Mouse (Mus musculus): ENCODE measurements around the gene Ccdc162. TPM values are rescaled to one million over a fixed set of nuclear protein-coding genes. Genes with fewer than 3 reads are reported as not detected.

Gene Ccdc162
- polyA plus RNA-seq (2017; shearing (Covaris generic)): 1 to 10 TPM in 1 of 2 experiments, under 1 TPM in 1; 0.33 to 1.1 TPM

DNA sequence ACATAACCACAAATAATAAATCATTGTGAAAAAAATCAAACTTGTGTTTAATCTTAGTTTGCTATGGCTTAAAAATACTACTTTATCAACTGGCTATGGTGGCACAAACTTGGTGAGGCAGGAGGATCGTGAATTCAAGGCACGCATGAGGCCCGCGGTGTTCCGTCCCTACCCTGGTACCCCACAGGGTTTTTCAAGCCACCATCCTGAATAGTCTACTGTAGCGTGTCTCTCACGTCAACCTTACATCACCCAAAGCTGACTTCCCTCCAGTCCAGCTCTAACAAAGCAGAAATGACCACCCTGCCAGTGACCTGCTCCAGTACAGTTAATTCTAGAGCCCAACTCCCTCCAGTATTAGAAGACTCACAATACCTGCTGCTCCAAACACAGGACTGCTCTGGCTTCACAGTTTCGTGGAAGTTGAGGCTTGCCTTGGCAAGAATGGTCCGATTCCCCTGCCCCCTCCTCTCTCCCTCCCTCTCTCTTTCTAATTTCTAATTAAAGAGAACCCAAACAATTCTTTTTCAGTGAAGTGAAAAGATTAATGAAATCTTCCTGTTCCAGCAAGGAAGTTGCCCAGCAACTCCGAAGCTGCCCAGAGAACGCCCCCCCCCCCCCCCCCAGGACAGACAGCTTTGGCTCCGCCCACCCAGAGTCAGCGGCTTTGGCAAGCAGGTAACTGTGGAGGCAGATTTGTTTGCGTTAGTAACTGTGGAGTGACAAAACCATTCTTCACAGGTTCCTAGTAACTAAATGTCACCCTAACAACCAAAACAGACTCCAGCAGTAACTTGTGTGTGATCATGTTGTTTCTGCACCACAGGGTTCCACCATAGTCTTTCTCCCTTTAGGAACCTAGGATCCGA, at the start of gene Ccdc162:
Gene Ccdc162 (minus strand): TSS at position 606 of the 869 bp plus-strand sequence.
- no peak for ATAC-seq

DNA sequence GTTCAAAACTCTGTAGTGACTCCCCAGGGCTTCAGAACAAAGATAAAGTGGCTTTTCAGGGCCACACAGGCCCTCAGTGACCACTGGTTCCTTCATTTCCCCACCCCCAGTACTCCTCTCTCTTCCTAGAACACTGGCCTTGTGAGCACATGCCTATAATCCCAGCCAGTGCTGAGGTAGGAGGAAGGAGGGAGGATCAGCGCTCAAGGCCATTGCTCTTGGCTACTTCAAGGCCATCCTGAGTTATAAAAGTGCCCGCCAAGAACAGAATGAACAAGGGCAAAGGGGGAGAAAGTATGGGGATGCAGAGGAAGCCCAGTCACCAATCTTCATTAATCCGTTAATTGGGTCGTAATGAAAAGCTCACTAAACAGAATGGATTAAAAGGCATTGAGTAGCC, 49.2 kb upstream of the Ccdc162 start:
- ATAC-seq: no peak

DNA sequence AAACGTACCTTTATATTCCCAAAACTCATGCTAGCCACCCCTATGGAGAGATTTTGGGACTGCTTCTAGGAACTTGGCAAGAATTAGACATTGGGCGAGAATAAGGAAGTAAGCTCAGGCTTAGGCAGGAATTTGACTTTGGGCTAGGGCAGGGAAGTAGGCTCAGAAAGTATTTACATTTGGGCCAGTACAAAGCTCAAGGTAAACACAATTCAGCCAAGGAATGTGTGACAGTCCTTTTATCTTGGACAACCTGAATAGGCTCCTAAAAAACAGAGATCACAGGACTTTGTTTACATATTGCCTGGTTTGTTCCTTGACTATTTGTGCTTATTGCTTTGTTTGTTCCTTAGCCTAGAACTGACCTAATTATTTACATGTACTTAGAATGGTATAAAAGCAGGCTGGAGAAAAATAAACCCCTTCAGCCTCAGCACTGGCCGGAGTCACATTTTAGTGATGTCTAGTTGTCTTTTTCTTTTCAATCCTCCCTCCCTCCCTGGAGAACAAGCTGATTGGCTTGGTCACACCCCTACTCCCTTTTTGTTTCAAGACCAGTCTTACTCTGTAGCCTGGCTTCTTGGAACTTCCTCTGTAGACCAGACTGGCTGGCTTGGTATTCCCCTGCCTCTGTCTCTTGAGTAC, 47.4 kb upstream of the Ccdc162 start:
- ATAC-seq: no peak

DNA sequence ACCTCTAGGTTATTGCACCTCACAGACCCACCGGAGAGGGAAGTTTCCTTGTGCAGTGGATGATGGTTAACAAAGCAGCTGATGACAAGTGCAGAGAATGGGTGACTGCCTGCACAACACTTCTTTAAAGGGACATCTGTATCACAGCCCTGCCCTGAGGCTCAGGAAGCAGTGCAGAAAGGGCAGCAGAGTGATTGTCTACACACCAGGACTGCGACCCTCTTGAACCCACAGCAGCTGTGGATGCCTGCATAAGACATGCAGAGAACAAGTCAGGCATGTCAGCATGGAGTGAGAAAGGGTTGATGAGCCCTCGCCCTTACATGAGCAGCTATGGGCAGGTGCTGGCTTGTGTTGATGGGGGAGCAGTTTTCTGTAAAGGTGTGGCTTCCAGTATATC, 44.4 kb upstream of the Ccdc162 start:
- no peak for ATAC-seq

DNA sequence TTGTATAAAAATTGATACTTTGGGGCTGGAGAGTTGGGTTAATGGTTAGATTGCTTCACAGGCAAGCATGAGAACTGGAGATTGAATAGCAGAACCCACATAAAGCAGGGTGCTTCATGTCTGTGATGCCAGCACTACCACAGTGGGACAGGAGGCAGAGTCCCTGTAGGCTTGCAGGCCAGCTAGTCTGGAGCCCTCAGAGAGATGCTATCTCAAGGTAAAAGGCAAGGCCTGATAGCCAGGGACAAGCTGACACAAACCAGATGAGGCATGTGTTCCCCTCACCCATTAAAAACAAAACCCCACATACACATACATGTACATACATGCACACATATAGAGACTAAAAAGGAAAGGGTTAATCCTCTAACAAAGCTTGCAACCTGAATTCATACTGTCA, 41.6 kb upstream of the Ccdc162 start:
- ATAC-seq: no peak

DNA sequence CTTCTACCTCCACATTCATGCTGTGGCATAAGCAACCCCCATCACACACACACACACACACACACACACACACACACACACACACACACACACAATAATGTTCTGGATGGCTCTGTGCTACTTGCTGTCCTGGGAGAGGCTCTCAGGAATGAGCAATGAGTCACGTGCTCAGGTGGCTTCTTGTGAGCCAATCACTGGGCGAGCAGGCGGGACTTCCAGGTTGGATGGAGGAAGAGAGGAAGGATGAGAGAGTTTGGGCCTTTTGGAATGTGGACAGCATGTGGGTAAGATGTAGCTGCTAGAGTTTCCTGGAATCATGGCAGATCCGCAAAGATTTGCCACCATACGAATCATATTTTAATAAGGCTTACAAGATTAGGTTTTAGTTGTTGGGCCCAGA, 40.8 kb upstream of the Ccdc162 start:
- no peak for ATAC-seq

DNA sequence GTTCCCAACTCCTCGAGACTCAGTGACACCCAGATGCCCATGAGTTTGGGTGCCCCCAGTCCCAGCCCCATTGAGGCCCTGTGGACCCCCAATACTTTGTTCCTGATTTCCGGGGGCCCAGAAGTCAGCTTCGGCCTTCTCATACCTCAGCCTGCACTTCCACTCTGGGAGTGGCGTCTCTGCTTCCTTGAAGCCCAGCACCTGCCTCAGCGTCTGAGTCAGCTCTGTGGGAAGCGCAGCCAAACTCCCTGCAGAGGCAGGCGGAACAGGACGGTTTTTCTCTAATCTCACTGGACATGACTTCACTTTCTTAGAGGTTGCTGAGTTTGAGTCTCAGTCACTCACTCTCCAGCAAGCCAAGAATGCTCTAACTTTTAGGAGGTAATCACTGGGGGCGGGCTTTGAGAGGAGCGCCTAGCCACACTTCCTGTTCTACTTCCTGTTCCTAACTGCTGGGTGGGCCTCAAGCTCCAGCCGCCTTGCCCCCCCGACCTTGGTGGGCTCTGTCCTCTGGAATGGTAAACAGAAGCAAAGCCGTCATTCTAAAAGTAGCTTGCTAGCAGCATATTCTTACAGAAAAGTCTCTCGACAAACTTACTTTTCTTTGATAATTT, 35.5 kb upstream of the Ccdc162 start:
- peak; percentile 68 for ATAC-seq

DNA sequence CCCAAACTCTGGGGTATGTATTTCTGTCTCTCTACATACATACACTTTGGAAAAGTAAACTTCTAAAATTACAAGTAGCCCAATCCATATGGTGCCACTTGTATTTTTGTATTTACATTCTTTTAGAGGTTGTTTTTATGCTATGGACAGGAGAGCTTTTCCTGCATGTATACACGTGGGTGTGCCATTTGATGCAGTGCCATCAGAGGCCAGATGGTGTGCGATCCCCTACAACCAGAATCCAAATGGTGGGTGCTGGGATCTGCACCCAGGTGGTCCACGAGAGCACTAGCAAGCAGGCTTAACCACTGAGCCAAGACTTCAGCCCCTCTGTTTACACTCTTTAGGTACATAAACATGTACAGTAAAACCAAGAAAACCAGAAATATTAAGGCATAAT, 32.9 kb upstream of the Ccdc162 start:
- no peak for ATAC-seq

DNA sequence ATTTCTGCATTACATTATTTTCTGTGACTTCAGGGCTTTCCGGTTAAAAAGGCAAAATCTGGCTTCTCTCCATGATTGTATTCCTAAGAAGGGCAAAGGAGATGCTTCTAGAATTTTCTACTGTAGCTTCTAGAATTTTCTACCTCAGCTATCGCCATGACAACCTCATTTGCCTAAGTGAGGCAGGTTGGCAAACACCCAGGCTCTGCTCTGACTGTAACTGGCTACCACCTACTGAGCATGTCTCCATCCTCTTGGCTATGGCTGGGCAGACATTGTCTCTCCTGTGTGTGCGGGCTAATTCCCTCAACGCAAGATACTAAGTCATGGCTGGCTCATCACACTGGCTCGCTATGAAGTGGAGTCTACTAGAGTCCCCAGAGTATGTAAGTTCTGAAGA, 30.1 kb upstream of the Ccdc162 start:
- ATAC-seq: no peak

DNA sequence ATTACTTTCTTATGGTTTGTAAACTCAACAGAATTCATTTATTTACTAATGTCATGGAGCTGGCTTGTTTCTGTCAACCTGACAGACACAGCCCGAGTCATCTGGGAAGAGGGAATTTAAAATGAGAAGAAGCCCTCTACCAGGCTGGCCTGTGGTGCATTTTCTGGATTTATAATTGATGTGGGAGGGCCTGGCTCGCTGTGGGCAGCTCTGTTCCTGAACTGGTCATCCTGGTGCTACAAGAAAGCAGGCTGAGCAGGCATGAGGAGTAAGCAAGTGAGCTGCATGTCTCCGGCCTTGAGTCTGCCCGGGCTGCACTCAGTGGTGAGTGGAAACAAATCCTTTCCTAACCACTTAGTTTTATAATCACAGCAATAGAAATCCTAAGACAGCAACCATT, 27.6 kb upstream of the Ccdc162 start:
- no peak for ATAC-seq

DNA sequence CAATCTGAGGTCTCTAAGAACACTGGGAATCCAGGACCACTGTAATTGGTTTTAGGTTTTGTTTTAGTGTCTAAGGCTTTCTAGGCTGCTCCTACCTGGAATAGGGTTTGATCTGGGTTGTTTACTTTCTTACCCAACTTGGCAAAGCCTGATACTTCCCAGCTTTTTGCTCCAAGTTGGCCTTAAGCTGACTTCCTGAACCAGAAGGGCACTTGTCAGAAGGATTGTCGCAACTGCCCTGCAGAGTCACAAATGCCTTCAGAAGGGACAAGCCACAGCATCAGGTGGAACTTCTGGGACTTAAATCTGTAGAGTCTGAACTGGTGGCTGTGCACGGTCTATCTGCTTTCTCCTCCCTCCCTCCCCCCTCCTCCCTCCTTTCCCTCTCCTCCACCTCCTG, 23.8 kb upstream of the Ccdc162 start:
- no peak for ATAC-seq

DNA sequence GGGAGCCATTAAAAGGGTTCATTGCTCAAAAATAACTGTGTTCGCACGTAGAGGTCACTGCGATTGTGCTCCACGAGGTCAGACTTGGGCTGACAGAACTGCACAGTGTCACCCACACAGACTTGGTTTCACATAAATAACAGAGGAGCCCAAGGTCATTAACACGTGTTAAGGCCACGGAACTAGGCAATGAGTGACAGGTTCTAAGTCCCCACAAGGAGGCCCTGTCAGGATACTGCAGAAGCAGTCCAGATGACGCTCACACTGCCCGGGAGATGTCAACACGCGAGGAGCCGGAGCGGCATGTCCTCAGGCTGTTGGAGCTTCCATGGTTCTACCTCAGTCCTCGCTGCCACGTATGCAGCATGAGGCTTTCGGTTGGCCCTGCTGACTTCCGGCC, 20.8 kb upstream of the Ccdc162 start:
- no peak for ATAC-seq

DNA sequence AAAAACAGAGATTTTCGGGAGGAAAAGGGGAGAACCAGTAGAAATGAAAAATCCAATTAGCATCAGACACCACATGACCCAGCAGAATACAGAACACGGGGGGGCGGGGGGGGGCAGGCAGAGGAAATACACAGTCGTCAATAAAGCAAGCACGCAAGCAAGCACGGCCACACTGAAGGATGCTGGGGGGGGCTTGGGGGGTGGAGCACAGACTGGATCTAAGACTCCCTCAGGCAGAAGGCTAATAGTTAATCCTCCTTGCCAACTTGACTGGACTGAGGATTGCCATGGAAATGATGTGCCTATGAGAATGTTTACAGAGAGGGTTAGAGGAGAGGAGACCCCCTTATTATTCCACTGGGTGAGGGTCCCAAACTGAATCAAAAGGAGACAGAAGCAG, 19.0 kb upstream of the Ccdc162 start:
- ATAC-seq: no peak

DNA sequence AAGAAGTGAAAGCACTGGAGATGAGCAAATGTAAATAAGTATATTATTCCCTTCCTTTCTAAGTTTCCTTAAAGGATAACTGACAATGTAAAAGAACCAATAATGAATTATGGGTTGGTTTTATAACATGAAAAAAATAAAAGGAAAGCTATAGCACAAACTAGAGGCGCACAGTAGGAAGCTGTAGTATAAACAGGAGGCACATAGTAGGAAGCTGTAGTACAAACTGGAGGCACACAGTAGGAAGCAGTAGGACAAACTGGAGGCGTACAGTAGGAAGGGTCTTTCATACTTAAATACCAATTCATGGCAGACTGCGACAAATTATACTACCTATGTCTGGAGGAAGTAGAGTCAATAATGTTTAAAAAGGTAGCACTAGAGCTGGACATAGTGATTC, 16.8 kb upstream of the Ccdc162 start:
- no peak for ATAC-seq

DNA sequence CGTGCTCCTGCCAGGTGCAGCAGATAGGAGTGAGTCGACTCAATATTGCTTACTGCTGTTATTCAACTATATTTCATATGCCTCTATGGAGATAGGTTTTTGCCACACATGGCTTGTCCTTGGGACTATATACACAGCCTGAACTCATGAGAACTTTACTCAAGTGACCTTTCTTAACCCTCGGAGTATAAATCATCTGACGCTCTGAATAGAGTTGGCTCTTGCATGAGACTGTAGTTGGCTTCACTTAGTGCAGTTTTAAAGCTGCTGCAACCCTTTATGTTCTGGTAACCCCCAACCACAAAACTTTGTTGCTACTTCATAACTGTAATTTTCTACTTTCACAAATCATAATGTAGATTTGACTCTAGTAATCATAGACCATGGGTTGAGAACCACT, 15.5 kb upstream of the Ccdc162 start:
- no peak for ATAC-seq

DNA sequence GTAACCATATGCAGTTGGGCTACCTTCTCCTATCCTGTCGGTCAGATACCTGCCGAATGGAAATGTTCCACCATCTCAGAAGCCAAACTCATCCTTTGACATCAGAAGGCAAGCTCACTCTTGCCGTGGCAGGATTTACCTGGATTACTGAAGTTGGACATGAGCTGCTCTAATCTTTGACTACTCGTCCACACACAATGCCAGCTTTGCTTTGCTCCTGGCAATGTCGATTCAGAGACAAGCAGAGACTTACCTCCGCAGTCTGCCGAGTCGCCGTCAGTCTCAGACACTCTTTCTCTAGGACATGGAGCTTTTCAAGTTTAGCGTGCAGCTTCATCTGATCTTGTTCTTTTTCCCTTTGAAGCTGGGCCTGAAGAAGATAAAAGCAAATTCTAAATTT, 14.3 kb upstream of the Ccdc162 start:
- no peak for ATAC-seq

DNA sequence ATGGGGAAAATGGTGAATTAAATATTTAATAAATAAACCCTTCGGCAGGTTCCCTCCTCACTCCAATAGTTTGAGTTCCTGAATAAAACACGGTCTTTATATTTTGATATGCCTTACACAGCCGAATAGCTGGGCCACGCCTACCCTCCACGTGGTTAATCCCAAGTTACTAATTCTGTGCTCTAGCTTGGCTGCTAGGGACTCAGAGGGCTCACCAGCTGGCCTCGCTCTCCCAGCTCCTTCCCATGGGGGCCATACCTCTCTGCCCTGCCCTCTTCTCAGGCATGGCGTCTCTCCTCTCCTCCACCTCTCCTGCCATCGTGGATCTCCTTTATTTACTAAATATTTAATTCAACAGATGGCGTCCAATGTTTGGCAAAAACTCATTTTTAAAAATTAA, 9.8 kb upstream of the Ccdc162 start:
- ATAC-seq: no peak

DNA sequence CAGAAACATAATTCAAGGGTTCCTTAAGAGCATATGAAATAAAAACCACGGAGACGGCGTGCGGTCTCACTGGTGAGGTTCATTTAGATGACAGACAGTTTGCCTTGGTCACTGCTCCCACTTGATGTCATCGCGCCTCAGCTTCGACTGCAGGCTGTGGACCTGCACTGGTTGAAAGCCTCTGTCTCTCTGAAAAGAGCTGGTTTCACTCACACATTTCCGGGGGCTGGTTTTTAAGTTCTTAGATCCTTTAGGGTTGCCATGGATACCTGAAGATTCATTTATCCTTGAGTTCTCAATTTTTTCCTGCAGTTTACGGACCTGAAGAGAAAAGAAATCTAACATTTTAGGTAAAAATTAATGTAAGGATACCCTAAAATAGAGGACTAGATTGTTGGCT, 3.2 kb upstream of the Ccdc162 start:
- no peak for ATAC-seq

DNA sequence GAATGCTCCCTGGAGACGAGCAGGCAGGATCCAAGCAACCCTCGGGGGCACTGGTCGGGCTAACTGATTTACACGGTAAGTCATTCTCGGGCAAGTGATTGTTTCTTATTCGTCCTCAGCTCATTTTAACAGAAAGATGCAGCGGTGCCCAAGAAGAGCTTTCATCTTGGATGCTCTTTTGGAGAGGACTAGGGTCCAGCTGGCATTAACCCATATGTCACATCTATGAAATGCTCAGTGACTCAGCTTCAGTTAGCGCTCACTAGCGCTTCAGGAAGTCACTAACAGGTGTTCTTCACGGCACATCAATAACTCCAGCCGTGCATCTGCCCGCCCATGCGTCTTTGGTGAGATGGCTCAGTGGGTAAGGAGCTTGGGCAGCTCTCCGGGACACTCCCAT, 877 bp downstream of the Ccdc162 start:
- ATAC-seq: no peak

DNA sequence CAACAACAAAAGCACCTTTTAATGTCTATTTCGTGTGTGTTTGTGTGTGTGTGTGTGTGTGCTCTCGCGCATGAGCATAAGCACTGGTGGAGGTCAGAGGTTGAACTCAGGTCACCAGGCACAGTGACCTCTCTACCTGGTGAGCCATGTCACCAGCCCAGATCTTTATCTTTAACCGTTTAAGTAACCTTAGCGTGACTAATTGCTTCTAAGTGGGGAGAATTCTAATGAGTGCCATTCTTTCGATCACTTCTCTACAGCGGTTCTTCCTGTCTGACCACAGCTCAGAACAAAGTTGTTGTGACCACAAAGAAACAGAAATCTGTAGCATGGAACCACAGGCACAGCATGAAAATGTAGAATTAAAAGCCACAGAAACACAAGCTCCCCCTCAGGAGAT, 5.0 kb downstream of the Ccdc162 start:
- no peak for ATAC-seq

DNA sequence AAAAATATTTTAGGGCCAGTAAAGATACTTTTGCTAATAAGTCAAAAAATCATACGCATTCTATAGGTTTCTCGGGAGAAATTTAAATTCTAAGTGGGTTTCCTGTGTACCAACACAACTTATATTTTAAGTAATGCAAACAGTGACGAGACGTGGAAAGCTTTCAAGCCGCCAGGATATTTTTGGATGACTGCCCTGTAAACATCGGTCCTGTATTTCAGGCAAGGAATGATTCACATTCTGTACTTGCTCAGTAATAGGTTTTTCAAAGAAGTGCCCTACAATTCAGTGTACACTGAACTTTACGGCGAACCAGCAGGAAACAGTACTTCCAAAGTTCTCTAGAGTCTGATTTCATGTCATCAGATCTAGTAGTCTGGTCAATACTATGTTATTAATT, 5.7 kb downstream of the Ccdc162 start:
- no peak for ATAC-seq

DNA sequence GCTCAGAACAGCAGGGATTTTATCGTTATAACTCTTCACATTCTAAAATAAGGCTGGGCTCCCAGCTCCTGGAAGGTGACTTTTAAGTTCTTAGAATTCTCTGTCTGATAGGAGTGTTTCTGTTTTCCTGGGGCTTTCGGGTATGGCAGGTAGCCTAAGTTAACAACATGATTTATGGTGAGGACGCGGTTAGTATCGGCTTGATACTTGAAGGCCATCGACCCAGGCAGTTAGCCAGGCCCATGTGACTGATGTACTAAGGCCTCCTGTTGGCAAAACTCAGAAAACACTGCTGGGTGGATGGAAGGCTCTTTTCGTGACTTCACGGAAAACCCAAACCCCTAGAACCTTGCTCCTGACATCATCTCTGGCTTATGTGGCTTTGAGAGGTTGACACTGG, 7.1 kb downstream of the Ccdc162 start:
- no peak for ATAC-seq

DNA sequence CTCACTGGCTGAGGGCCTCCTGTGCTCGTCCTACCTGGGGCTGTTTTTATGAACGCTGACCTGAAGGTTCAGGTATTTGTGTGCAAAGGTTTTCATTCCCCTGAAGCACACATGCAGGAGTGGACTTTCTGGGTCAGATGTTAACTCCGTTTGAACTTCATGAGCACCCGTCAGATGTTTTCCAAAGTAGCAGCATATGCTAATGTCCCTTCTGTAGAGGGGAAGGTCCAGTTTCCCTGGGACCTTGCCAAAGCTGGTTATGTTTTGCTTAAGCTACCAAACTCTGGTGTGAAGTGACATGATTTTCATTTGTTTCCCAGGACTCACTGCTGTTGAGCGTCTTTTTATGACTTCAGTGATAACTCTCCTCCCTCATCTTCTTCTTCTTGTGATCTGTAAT, 16.8 kb downstream of the Ccdc162 start:
- ATAC-seq: no peak

DNA sequence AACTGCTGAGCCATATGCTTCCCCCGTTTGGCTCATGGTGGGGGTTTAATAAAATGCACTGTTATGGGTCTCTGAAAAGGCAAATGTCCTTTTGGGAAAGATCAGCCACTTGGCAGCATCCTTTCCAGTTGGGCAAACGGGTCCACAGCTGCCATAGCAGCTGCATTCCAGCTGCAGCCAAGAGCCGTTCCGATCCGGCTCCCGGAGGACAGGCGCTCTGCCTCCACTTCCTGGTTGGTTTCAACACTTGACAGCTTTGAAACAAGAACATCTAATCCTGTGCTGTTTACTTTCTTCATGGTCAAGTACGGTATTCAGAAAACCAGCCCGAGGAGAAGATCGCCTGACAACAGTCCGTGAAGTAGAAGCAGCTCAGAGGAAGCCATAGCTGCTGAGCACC, 19.4 kb downstream of the Ccdc162 start:
- ATAC-seq: no peak
